Mouse (Mus musculus): ENCODE measurements around the gene Rnasek. TPM values are rescaled to one million over a fixed set of nuclear protein-coding genes. Genes with fewer than 3 reads are reported as not detected.

Gene Rnasek
- total and polyA plus RNA-seq, 2 experiments from 2014 or later, result 85.4 to 610 TPM

GRCm38 (mm10) chr11:70220323-70220722, 19.3 kb downstream of the Rnasek start:
- H3K27me3 ChIP-seq (ENCODE audit: insufficient read depth, low read length), result no peaks in the 10 kb centered on the region
- TF ChIP-seq CTCF (IDR thresholded peaks at IDR 0.05; ENCODE audit: low read depth), result no peak
- H3K4me2 ChIP-seq (ENCODE audit: low read depth, low read length), result peak overlapping the region; percentile 67
- peaks cover 3% of the 10 kb centered on the region; the same call in 1 of the 2 replicates for H3K36me3 ChIP-seq (ENCODE audit: insufficient read depth, low read length)
- peak overlapping the region; percentile 82 for H3K27ac ChIP-seq
- ATAC-seq (peak; percentile 1; the same call in 1 of the 2 replicates), DNase-seq (ENCODE audit: low spot score) (no peak)
- WGBS, result under 1% methylated on average over 24 of the region's 24 CpGs
- peaks cover 23% of the 10 kb centered on the region for H3K4me1 ChIP-seq (ENCODE audit: insufficient read depth, low read length)
- peak overlapping the region; percentile 68 for H3K9ac ChIP-seq (replicated peaks; ENCODE audit: low read length)
- no peaks in the 10 kb centered on the region for H3K9me3 ChIP-seq (ENCODE audit: low read length)
- peak overlapping the region; percentile 54 for H3K4me3 ChIP-seq (ENCODE audit: low read length)

- peaks cover 23% of the 10 kb centered on the region for H3K4me1 ChIP-seq (ENCODE audit: insufficient read depth, low read length)
- no peaks in the 10 kb centered on the region for H3K9me3 ChIP-seq (ENCODE audit: low read length)
- 52% methylated on average over 7 of the region's 7 CpGs for WGBS
- ATAC-seq, result no peak
- H3K27ac ChIP-seq, result peak overlapping the region; percentile 82
- peak overlapping the region; percentile 68 for H3K9ac ChIP-seq (replicated peaks; ENCODE audit: low read length)
- peak overlapping the region; percentile 54 for H3K4me3 ChIP-seq (ENCODE audit: low read length)
- peak overlapping the region; percentile 67 for H3K4me2 ChIP-seq (ENCODE audit: low read depth, low read length)
- no peak for TF ChIP-seq CTCF (IDR thresholded peaks at IDR 0.05; ENCODE audit: low read depth)
- H3K27me3 ChIP-seq (ENCODE audit: insufficient read depth, low read length), result no peaks in the 10 kb centered on the region
- H3K36me3 ChIP-seq (ENCODE audit: insufficient read depth, low read length), result peaks cover 3% of the 10 kb centered on the region; the same call in 1 of the 2 replicates
- no peak for DNase-seq (ENCODE audit: low spot score)
Measured at GRCm38 (mm10) chr11:70219873-70220272, 19.8 kb downstream of the Rnasek start.

DNA sequence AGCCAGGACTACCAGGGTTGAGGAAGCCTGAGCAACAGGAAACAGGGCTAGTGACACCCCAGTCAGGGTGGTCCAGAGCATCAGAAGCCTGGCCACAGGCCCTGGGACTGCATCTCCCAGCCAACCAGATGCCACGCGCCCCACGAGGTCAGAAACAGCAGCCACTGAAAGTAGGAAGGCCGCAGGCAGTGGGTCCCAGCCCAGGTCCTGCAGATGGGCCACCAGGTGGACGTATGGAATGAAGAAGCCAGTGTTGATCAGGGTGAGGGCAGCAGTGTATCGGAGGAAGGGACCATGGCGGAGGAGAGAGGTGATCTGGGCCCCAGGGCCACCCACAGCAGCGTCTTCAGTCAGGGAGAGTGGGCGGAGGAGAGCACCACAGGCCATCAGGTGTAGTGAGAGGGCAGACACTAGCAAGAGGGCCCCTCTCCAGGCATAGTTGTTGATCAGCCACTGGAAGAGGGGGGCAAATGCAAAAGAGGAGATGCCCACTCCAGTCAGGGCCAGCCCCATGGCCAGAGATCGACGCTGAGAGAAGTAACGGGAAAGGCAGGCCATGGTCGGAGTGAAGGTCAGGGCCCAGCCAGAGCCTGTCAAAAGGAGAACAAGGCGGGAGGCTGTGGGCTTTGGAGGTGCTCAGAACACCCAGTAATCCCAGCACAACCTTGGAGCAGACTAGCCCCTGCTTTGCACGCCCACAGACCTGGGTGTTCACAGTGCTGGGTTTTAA, 20.7 kb downstream of the Rnasek start:
- Histone ChIP-seq H3K4me3 (ENCODE audit: low read length) (peak overlapping the region; percentile 54), H3K27me3 (ENCODE audit: insufficient read depth, low read length) (no peaks in the 10 kb centered on the region), H3K9ac (replicated peaks; ENCODE audit: low read length) (peak overlapping the region; percentile 68; the same call in 1 of the 2 replicates), H3K27ac (no peak overlapping the region), H3K4me2 (ENCODE audit: low read depth, low read length) (peak overlapping the region; percentile 67), H3K36me3 (ENCODE audit: insufficient read depth, low read length) (peaks cover 3% of the 10 kb centered on the region; the same call in 1 of the 2 replicates), H3K4me1 (ENCODE audit: insufficient read depth, low read length) (peaks cover 27% of the 10 kb centered on the region), H3K9me3 (ENCODE audit: low read length) (no peaks in the 10 kb centered on the region)
- DNase-seq (ENCODE audit: low spot score) (no peak), ATAC-seq (no peak)
- no peak for TF ChIP-seq CTCF (IDR thresholded peaks at IDR 0.05; ENCODE audit: low read depth)
- 88% methylated on average over 15 of the region's 15 CpGs for WGBS

- no peak overlapping the region for H3K4me3 ChIP-seq (ENCODE audit: low read length)
- DNase-seq (ENCODE audit: low spot score), result no peak
- WGBS, result 92% methylated on average over 4 of the region's 4 CpGs
- H3K27me3 ChIP-seq (ENCODE audit: insufficient read depth, low read length), result no peaks in the 10 kb centered on the region
- H3K9ac ChIP-seq (replicated peaks; ENCODE audit: low read length), result no peak overlapping the region
- no peaks in the 10 kb centered on the region for H3K9me3 ChIP-seq (ENCODE audit: low read length)
- no peak for ATAC-seq
- H3K4me2 ChIP-seq (ENCODE audit: low read depth, low read length), result no peak overlapping the region
- H3K36me3 ChIP-seq (ENCODE audit: insufficient read depth, low read length), result peaks cover 3% of the 10 kb centered on the region; the same call in 1 of the 2 replicates
- H3K4me1 ChIP-seq (ENCODE audit: insufficient read depth, low read length), result peaks cover 30% of the 10 kb centered on the region
- TF ChIP-seq CTCF (IDR thresholded peaks at IDR 0.05; ENCODE audit: low read depth), result no peak
- no peak overlapping the region for H3K27ac ChIP-seq
Measured at GRCm38 (mm10) chr11:70218039-70218438, 21.6 kb downstream of the Rnasek start.

DNA sequence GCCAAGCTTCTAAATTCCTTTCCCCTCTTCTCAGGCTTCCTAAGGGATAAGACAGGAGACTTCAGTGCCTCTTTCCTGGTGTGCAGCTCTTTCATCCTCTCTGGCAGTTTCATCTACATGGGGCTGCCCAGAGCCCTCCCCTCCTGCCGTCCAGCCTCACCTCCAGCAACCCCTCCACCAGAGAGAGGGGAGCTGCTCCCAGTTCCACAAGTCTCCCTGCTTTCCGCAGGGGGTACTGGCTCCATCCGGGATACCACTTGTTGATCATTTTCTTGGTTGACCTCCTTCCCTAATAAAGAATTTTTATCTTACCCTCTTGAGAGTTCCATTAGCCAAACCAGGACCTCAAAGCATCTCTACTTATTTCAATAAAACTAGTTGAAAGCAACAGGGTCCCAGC, 23.5 kb downstream of the Rnasek start:
- H3K27me3 ChIP-seq (ENCODE audit: insufficient read depth, low read length), result no peaks in the 10 kb centered on the region
- TF ChIP-seq CTCF (IDR thresholded peaks at IDR 0.05; ENCODE audit: low read depth), result no peak
- no peak overlapping the region for H3K4me3 ChIP-seq (ENCODE audit: low read length)
- H3K4me2 ChIP-seq (ENCODE audit: low read depth, low read length), result no peak overlapping the region
- H3K9me3 ChIP-seq (ENCODE audit: low read length), result no peaks in the 10 kb centered on the region
- H3K36me3 ChIP-seq (ENCODE audit: insufficient read depth, low read length), result peaks cover 3% of the 10 kb centered on the region; the same call in 1 of the 2 replicates
- ATAC-seq, result no peak
- no peak for DNase-seq (ENCODE audit: low spot score)
- no peak overlapping the region for H3K9ac ChIP-seq (replicated peaks; ENCODE audit: low read length)
- no peak overlapping the region for H3K27ac ChIP-seq
- H3K4me1 ChIP-seq (ENCODE audit: insufficient read depth, low read length), result peaks cover 22% of the 10 kb centered on the region; the same call in 1 of the 2 replicates
- 49% methylated on average over 3 of the region's 3 CpGs for WGBS

DNA sequence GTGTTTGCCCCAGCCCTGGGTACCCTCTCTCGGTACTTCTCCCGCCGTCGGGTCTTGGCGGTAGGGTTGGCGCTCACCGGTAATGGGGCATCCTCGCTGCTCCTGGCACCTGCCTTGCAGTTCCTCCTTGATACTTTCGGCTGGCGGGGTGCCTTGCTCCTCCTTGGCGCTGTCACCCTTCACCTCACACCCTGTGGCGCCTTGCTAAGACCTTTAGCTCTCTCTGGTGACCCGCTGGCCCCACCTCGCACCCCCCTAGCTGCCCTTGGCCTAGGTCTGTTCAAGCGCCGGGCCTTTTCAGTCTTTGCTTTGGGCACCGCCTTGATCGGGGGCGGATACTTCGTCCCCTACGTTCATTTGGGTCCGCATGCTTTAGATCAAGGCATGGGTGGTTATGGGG, 24.3 kb downstream of the Rnasek start:
- H3K9ac ChIP-seq (replicated peaks; ENCODE audit: low read length), result no peak overlapping the region
- H3K4me1 ChIP-seq (ENCODE audit: insufficient read depth, low read length), result peaks cover 22% of the 10 kb centered on the region; the same call in 1 of the 2 replicates
- ATAC-seq (no peak), DNase-seq (ENCODE audit: low spot score) (no peak)
- H3K9me3 ChIP-seq (ENCODE audit: low read length), result no peaks in the 10 kb centered on the region
- no peak for TF ChIP-seq CTCF (IDR thresholded peaks at IDR 0.05; ENCODE audit: low read depth)
- H3K4me2 ChIP-seq (ENCODE audit: low read depth, low read length), result peak overlapping the region; percentile 77
- no peak overlapping the region for H3K27ac ChIP-seq
- peaks cover 3% of the 10 kb centered on the region; the same call in 1 of the 2 replicates for H3K36me3 ChIP-seq (ENCODE audit: insufficient read depth, low read length)
- 15% methylated on average over 22 of the region's 22 CpGs for WGBS
- H3K4me3 ChIP-seq (ENCODE audit: low read length), result no peak overlapping the region
- H3K27me3 ChIP-seq (ENCODE audit: insufficient read depth, low read length), result no peaks in the 10 kb centered on the region

GRCm38 (mm10) chr11:70214856-70215209, 24.8 kb downstream of the Rnasek start:
- H3K9ac ChIP-seq (replicated peaks; ENCODE audit: low read length), result peak overlapping the region; percentile 54
- TF ChIP-seq CTCF (IDR thresholded peaks at IDR 0.05; ENCODE audit: low read depth), result no peak

More at GRCm38 (mm10) chr11:70214856-70215209, 24.8 kb downstream of the Rnasek start:
- DNase-seq (ENCODE audit: low spot score), result no peak
- ATAC-seq, result 0 out of 2 replicates have a peak, but pooled peaks have one; percentile 11
- 9% methylated on average over 18 of the region's 18 CpGs for WGBS
- Histone ChIP-seq H3K4me1 (ENCODE audit: insufficient read depth, low read length) (peaks cover 19% of the 10 kb centered on the region; the same call in 1 of the 2 replicates), H3K36me3 (ENCODE audit: insufficient read depth, low read length) (peaks cover 3% of the 10 kb centered on the region; the same call in 1 of the 2 replicates), H3K27me3 (ENCODE audit: insufficient read depth, low read length) (no peaks in the 10 kb centered on the region), H3K4me3 (ENCODE audit: low read length) (peak overlapping the region; percentile 44), H3K9me3 (ENCODE audit: low read length) (no peaks in the 10 kb centered on the region), H3K27ac (no peak overlapping the region), H3K4me2 (ENCODE audit: low read depth, low read length) (peak overlapping the region; percentile 77)

Measured in hindbrain, postnatal 0 days (tissue).